Mouse (Mus musculus): ENCODE measurements at regions not wholly inside any gene's neighbourhood (a gene's known extent, or its start where the extent isn't known, plus 50 kb on each side); places are given as distances from the start of the nearest gene placed in this dataset.
"Not testable (repeated sequence)": the region's sequence is repeated elsewhere in the genome, so short reads cannot be mapped to it uniquely, and the experiment has no call there.

GRCm38 (mm10) chr5:25639187-25639586 is 66.4 kb downstream of the Xrcc2 start:
- DNase-seq (ENCODE audit: low spot score) = peak; percentile 19

GRCm38 (mm10) chr5:25638097-25638496 is 67.5 kb downstream of the Xrcc2 start:
- DNase-seq (ENCODE audit: low spot score) = no peak

- DNase-seq (ENCODE audit: low spot score) = no peak
These were observed 72.6 kb downstream of the Xrcc2 start for GRCm38 (mm10) chr5:25632861-25633535.

GRCm38 (mm10) chr5:25629731-25630130 is 75.9 kb downstream of the Xrcc2 start:
- no peak for DNase-seq (ENCODE audit: low spot score)

GRCm38 (mm10) chr5:25628504-25628903 is 77.1 kb downstream of the Xrcc2 start:
- DNase-seq (ENCODE audit: low spot score) = no peak

GRCm38 (mm10) chr5:25627086-25627485 is 78.5 kb downstream of the Xrcc2 start:
- DNase-seq (ENCODE audit: low spot score) = no peak

- DNase-seq (ENCODE audit: low spot score) = no peak
These were observed 81.6 kb downstream of the Xrcc2 start for GRCm38 (mm10) chr5:25624029-25624428.

GRCm38 (mm10) chr5:25619872-25620271 is 85.8 kb downstream of the Xrcc2 start:
- no peak for DNase-seq (ENCODE audit: low spot score)

- DNase-seq (ENCODE audit: low spot score) = not testable (repeated sequence)
These were observed 86.3 kb downstream of the Xrcc2 start for GRCm38 (mm10) chr5:25619337-25619736.

- DNase-seq (ENCODE audit: low spot score) = no peak
These were observed 91.0 kb downstream of the Xrcc2 start for GRCm38 (mm10) chr5:25614659-25615061.

- peak; percentile 24 for DNase-seq (ENCODE audit: low spot score)
These were observed 91.6 kb downstream of the Xrcc2 start for GRCm38 (mm10) chr5:25613844-25614658.

- DNase-seq (ENCODE audit: low spot score) = no peak
These were observed 93.5 kb downstream of the Xrcc2 start for GRCm38 (mm10) chr5:25612036-25612705.

GRCm38 (mm10) chr5:25609911-25610310 is 94.0 kb downstream of the Cct8l1 start:
- DNase-seq (ENCODE audit: low spot score) = no peak

GRCm38 (mm10) chr5:25602123-25602522 is 86.3 kb downstream of the Cct8l1 start:
- DNase-seq (ENCODE audit: low spot score) = no peak

- no peak for DNase-seq (ENCODE audit: low spot score)
These were observed 83.5 kb downstream of the Cct8l1 start for GRCm38 (mm10) chr5:25599363-25599762.

- DNase-seq (ENCODE audit: low spot score) = no peak
These were observed 81.9 kb downstream of the Cct8l1 start for GRCm38 (mm10) chr5:25597786-25598185.

GRCm38 (mm10) chr5:25591709-25592108 is 75.8 kb downstream of the Cct8l1 start:
- DNase-seq (ENCODE audit: low spot score) = no peak
